Mouse (Mus musculus): Measurements from ENCODE around the gene Rgs3.
A peak's percentile ranks its signal among the peaks of the same experiment; 100 is the strongest.

Gene Rgs3

GRCm38 (mm10) chr4:62629461-62629860 lies 69.8 kb downstream of the Rgs3 start:
- DNase-seq (ENCODE audit: low read depth) = no peak

- peak; percentile 55 for DNase-seq (ENCODE audit: low read depth)
Measured at GRCm38 (mm10) chr4:62629905-62630304, 70.3 kb downstream of the Rgs3 start.

- no peak for DNase-seq (ENCODE audit: low read depth)
Measured at GRCm38 (mm10) chr4:62633243-62633642, 73.6 kb downstream of the Rgs3 start.

GRCm38 (mm10) chr4:62634054-62634591 lies 74.5 kb downstream of the Rgs3 start:
- DNase-seq (ENCODE audit: low read depth) = peak; percentile 76

- peak; percentile 31 for DNase-seq (ENCODE audit: low read depth)
Measured at GRCm38 (mm10) chr4:62634840-62635239, 75.2 kb downstream of the Rgs3 start.

GRCm38 (mm10) chr4:62636047-62636446 lies 76.4 kb downstream of the Rgs3 start:
- no peak for DNase-seq (ENCODE audit: low read depth)

GRCm38 (mm10) chr4:62637856-62638604 lies 78.4 kb downstream of the Rgs3 start:
- peak; percentile 44 for DNase-seq (ENCODE audit: low read depth)

GRCm38 (mm10) chr4:62640496-62641229 lies 81.0 kb downstream of the Rgs3 start:
- no peak for DNase-seq (ENCODE audit: low read depth)

GRCm38 (mm10) chr4:62641230-62641589 lies 81.6 kb downstream of the Rgs3 start:
- no peak for DNase-seq (ENCODE audit: low read depth)

GRCm38 (mm10) chr4:62641656-62642055 lies 82.0 kb downstream of the Rgs3 start:
- no peak for DNase-seq (ENCODE audit: low read depth)

- no peak for DNase-seq (ENCODE audit: low read depth)
Measured at GRCm38 (mm10) chr4:62643401-62643800, 83.8 kb downstream of the Rgs3 start.

GRCm38 (mm10) chr4:62644031-62644793 lies 84.6 kb downstream of the Rgs3 start:
- no peak for DNase-seq (ENCODE audit: low read depth)

- DNase-seq (ENCODE audit: low read depth) = no peak
Measured at GRCm38 (mm10) chr4:62646556-62647248, 87.1 kb downstream of the Rgs3 start.

GRCm38 (mm10) chr4:62648848-62649247 lies 89.2 kb downstream of the Rgs3 start:
- DNase-seq (ENCODE audit: low read depth) = no peak

GRCm38 (mm10) chr4:62649536-62650230 lies 90.0 kb downstream of the Rgs3 start:
- DNase-seq (ENCODE audit: low read depth) = no peak

GRCm38 (mm10) chr4:62651179-62651760 lies 91.6 kb downstream of the Rgs3 start:
- no peak for DNase-seq (ENCODE audit: low read depth)

GRCm38 (mm10) chr4:62652215-62652614 lies 92.6 kb downstream of the Rgs3 start:
- DNase-seq (ENCODE audit: low read depth) = no peak

GRCm38 (mm10) chr4:62652921-62653757 lies 93.5 kb downstream of the Rgs3 start:
- DNase-seq (ENCODE audit: low read depth) = no peak

- no peak for DNase-seq (ENCODE audit: low read depth)
Measured at GRCm38 (mm10) chr4:62653922-62654661, 94.4 kb downstream of the Rgs3 start.

Measured in naive thymus-derived CD4-positive, alpha-beta T cell, adult 2 months (primary cell).